Mouse (Mus musculus) olfactory bulb, adult 2 months (tissue): Measurements from ENCODE around the gene Cyp27a1. TPM values are rescaled to one million over a fixed set of nuclear protein-coding genes. Genes with fewer than 3 reads are reported as not detected.

Experiments used
- H3K27ac ChIP-seq: fragments of 200-500 bp; 2 replicates; pipeline ENCODE4 v1.5.1; 2012; ENCODE audit warnings: low read depth, low read length; ENCODE audit not compliant: insufficient read depth
- H3K4me1 ChIP-seq: fragments of 200-500 bp; 2 replicates; pipeline ENCODE4 v1.6.1; 2012; ENCODE audit warnings: low read length; ENCODE audit not compliant: control insufficient read depth, insufficient read depth
- H3K4me3 ChIP-seq: fragments of 200-500 bp; 2 replicates; pipeline ENCODE4 v1.5.1; 2012; ENCODE audit warnings: mild to moderate bottlenecking, low read depth, low read length, moderate library complexity; ENCODE audit not compliant: insufficient read depth
- CTCF ChIP-seq: fragments of 200-500 bp; IDR thresholded peaks from 2 replicates; pipeline ENCODE4 v1.5.1; 2012; ENCODE audit warnings: low read depth, mild to moderate bottlenecking, low read length, moderate library complexity; ENCODE audit not compliant: insufficient read depth
- POLR2A ChIP-seq: fragments of 200-500 bp; IDR thresholded peaks from 2 replicates; pipeline ENCODE4 v1.6.1; 2012; ENCODE audit warnings: mild to moderate bottlenecking, low read depth, low read length, moderate library complexity; ENCODE audit not compliant: insufficient read depth
- WGBS: fragments of 180-500 bp; shearing (Covaris S2); methylation state at CpG from one replicate; pipeline ENCODE4 v1.1.7; 2018; 5-methylcytosine and 5-hydroxymethylcytosine counted together
- polyA plus RNA-seq: library from polyadenylated mRNA; stranded (reverse); fragments of >200 nt; gene quantifications from 2 replicates; pipeline ENCODE4 v1.2.4, GENCODE M21; 2012; ENCODE audit warnings: low replicate concordance; ENCODE audit not compliant: missing spikeins, insufficient read depth, insufficient read length

Cyp27a1 gene
- not detected in 2 replicates for polyA plus RNA-seq

- Histone ChIP-seq H3K4me3 (peak within 1 kb of the TSS; percentile 52), H3K4me1 (peaks cover 11% of the 10 kb centered on the region), H3K27ac (no peak within 1 kb of the TSS)
- TF ChIP-seq POLR2A (no peak), CTCF (no peak)
- WGBS: 5% methylated on average over 35 of the region's 35 CpGs
These were observed at the start of gene Cyp27a1 for GRCm38 (mm10) chr1:74713099-74713858. Gene Cyp27a1 (plus strand): TSS chr1:74713574.

DNA sequence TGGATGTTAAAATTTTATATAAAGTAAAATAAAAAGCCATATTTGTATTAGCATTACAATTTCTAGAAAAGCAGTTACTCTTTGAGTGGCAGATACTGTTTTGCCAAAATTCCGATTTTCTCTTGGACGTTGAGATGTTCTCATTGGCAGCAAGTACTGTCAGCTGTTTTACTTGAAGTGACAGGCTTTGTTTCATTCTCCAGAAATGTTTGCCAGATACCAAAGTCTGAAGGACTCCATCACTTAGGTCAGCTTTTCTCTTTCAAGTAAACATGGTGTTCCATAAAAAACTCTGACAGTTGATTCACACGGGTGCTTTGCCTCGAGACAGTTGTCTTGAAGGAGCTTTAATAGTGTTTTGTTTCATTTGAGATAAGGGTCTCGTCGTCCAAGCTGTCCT lies 48.2 kb upstream of the Cyp27a1 start:
- TF ChIP-seq POLR2A: no peak
- TF ChIP-seq CTCF: no peak
- 47% methylated on average over 6 of the region's 6 CpGs for WGBS
- H3K4me3 ChIP-seq: no peak overlapping the region
- no peaks in the 10 kb centered on the region for H3K4me1 ChIP-seq
- H3K27ac ChIP-seq: no peak overlapping the region

DNA sequence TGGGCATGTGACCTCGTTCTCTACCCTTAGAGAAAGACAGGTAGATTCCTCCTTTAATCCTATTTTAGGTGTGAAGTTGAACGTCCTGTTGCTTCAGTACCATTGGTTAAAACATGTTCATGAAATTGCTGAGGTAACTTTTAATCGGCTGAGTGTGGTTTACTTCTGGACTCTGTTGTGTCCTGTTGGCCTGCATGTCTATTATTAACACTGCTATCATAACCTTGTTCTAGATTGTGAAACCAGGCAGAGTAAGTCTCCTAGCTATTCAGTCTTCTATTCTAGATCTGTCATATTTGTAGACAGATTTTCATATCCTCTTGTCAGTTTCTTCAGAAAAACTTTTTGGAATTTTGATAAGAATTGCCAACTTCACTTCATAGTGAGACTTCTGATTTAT lies 45.0 kb upstream of the Cyp27a1 start:
- WGBS: 86% methylated on average over 3 of the region's 3 CpGs
- TF ChIP-seq POLR2A (no peak), CTCF (no peak)
- no peak overlapping the region for H3K27ac ChIP-seq
- H3K4me3 ChIP-seq: no peak overlapping the region
- no peaks in the 10 kb centered on the region for H3K4me1 ChIP-seq

GRCm38 (mm10) chr1:74672731-74673130 lies 40.6 kb upstream of the Cyp27a1 start:
- 76% methylated on average over 7 of the region's 7 CpGs for WGBS
- no peak overlapping the region for H3K4me3 ChIP-seq
- TF ChIP-seq CTCF: no peak
- H3K4me1 ChIP-seq: no peaks in the 10 kb centered on the region
- H3K27ac ChIP-seq: no peak overlapping the region

DNA sequence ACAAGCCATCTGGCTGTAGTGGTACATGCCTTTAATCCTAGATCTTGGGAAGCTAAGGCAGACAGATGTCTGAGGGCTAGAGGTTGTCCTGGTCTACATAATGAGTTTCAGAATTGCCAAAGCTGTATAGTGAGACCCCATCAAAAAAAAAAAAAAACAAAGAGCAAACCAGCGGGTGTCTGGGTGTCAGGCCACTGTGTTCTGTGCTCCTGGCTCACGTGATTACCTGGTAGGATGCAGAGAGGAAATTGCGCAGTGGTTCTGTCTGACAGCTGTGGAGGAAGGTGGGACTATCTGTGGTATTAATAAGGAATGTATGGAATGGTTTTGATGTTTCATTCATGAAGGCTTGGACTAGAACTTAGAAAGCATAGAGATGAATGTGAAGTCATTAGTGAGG lies 36.5 kb upstream of the Cyp27a1 start:
- 92% methylated on average over 3 of the region's 3 CpGs for WGBS

GRCm38 (mm10) chr1:74677843-74678242 lies 35.5 kb upstream of the Cyp27a1 start:
- Histone ChIP-seq H3K27ac (no peak overlapping the region), H3K4me3 (no peak overlapping the region), H3K4me1 (no peaks in the 10 kb centered on the region)
- TF ChIP-seq CTCF: no peak
- TF ChIP-seq POLR2A: no peak
- WGBS: 82% methylated on average over 1 of the region's 1 CpGs

More for the DNA sequence above, 36.5 kb upstream of the Cyp27a1 start:
- Histone ChIP-seq H3K4me1 (no peaks in the 10 kb centered on the region), H3K27ac (no peak overlapping the region), H3K4me3 (no peak overlapping the region)
- TF ChIP-seq POLR2A: no peak
- no peak for TF ChIP-seq CTCF

GRCm38 (mm10) chr1:74687131-74687530 lies 26.2 kb upstream of the Cyp27a1 start:
- H3K4me1 ChIP-seq: no peaks in the 10 kb centered on the region
- TF ChIP-seq CTCF (no peak), POLR2A (no peak)
- H3K27ac ChIP-seq: no peak overlapping the region
- 73% methylated on average over 7 of the region's 7 CpGs for WGBS
- H3K4me3 ChIP-seq: no peak overlapping the region

DNA sequence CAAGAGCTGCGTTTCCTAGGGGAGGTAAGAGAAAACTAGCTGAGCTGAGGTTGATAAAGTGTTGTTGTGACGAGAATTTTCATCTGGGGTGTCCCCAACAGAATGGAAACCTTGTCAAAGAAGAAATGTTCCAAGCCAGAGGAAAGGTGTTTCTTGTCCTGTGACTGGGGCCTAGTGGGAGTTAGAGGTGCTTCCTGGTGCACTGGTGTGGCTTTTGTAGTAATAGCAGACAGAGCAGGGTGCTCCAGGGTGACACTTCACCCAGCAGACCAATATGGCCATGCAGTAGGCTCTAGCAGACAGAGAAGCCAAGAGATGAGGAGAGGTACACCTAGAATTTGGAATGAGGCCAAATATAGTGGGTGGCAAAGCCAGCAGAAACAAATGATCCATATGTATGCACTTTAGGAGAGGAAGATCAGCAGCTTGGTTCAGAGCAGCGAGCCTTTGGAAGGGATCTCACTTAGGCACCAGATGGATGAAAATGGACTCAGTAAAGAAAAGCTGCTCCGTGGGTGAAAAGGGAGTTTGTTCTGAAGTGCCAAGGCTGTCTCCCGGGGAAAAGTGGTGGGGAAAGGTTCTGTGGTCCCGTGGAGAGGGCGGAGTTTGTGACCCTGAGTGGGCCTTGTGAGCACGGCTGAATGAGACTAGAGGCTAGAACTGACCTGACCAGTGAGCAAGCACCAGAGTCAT lies 19.3 kb upstream of the Cyp27a1 start:
- WGBS: 90% methylated on average over 8 of the region's 8 CpGs

GRCm38 (mm10) chr1:74695836-74696235 lies 17.5 kb upstream of the Cyp27a1 start:
- 92% methylated on average over 4 of the region's 4 CpGs for WGBS
- Histone ChIP-seq H3K4me3 (no peak overlapping the region), H3K4me1 (no peaks in the 10 kb centered on the region), H3K27ac (no peak overlapping the region)
- TF ChIP-seq CTCF: no peak
- TF ChIP-seq POLR2A: no peak

More for the DNA sequence above, 19.3 kb upstream of the Cyp27a1 start:
- Histone ChIP-seq H3K4me1 (no peaks in the 10 kb centered on the region), H3K27ac (no peak overlapping the region), H3K4me3 (no peak overlapping the region)
- TF ChIP-seq CTCF (no peak), POLR2A (no peak)
